In the genomic region with DNA sequence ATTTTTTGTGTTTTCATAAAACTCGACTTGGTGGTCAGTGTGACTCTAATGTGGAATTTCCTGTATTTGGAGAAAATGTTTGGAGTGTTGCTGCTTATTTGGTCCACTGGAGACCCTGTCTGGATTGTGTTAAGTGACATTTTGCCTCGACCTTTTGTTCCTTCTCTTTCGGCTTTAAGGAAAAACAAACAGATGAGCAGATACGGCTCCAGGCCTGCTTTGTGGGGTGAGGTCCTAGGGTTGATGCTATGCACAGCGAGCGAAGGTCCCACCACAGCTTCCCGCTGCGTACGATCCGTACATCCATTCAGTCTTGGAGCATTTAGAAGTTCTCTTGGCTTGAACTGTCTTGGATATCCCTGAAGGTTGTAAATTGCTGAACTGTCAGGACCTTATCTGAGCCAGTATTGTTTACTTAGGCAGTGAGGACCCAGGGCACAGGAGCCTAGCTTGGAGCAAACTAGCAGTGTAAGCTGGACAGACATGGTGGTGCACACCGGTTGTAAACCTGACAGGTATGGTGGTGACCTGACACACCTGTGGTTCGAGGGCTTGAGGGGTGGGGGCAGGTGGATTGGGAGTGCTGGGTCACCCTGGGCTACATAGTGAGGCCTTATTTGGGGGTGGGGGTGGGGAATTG, we compare ENCODE assay signal across 8 mouse cellular contexts.
A peak's percentile ranks its signal among the peaks of the same experiment; 100 is the strongest.
DNase-seq lines count a peak whose midpoint lies in the region; ATAC-seq and TF ChIP-seq lines count a peak whose summit lies in the region.

No protein-coding gene starts in this region.

- DNase-seq in embryo, embryonic 10.5 days (ENCODE audit: low spot score), result peak; percentile 45
- DNase-seq in embryo, embryonic 9.5 days (ENCODE audit: extremely low spot score), result no peak
- peak; percentile 91 for DNase-seq in kidney, postnatal 0 days (ENCODE audit: low spot score)
- no peak for DNase-seq in kidney, adult 9 months
- no peak for DNase-seq in forebrain, embryonic 14.5 days (ENCODE audit: low spot score)
- DNase-seq in layer of hippocampus, adult 18-20 months (ENCODE audit: low spot score in 2 of 2), result no peak
- no peak for DNase-seq in frontal cortex, adult 2 months (ENCODE audit: extremely low spot score in 1 of 2, low spot score in 1 of 2)

- H3K4me3 ChIP-seq in kidney, postnatal 0 days (replicated peaks; ENCODE audit: low read depth, low read length), result no peak overlapping the region
- H3K4me3 ChIP-seq in forebrain, embryonic 14.5 days (ENCODE audit: low read depth, low read length), result no peak overlapping the region
- H3K4me3 ChIP-seq in liver, embryonic 15.5 days (replicated peaks), result no peak overlapping the region

- H3K9ac ChIP-seq in kidney, postnatal 0 days (ENCODE audit: low read depth, low read length), result no peak overlapping the region
- no peak overlapping the region for H3K9ac ChIP-seq in forebrain, embryonic 14.5 days (ENCODE audit: low read length)
- H3K9ac ChIP-seq in liver, embryonic 15.5 days, result no peak overlapping the region

- H3K4me1 ChIP-seq in kidney, postnatal 0 days (replicated peaks; ENCODE audit: insufficient read depth, low read length), result peaks cover 18% of the 10 kb centered on the region
- H3K4me1 ChIP-seq in forebrain, embryonic 14.5 days (ENCODE audit: control insufficient read depth, insufficient read depth, low read length), result peaks cover 34% of the 10 kb centered on the region
- H3K4me1 ChIP-seq in liver, embryonic 15.5 days (replicated peaks), result peaks cover 43% of the 10 kb centered on the region

- no peaks in the 10 kb centered on the region for H3K9me3 ChIP-seq in kidney, postnatal 0 days (replicated peaks; ENCODE audit: low read length)
- H3K9me3 ChIP-seq in forebrain, embryonic 14.5 days (replicated peaks; ENCODE audit: control insufficient read depth, low read length), result no peaks in the 10 kb centered on the region
- no peaks in the 10 kb centered on the region for H3K9me3 ChIP-seq in liver, embryonic 15.5 days (replicated peaks)

- no peaks in the 10 kb centered on the region for H3K27me3 ChIP-seq in kidney, postnatal 0 days (ENCODE audit: insufficient read depth, low read length)
- no peaks in the 10 kb centered on the region for H3K27me3 ChIP-seq in forebrain, embryonic 14.5 days (replicated peaks; ENCODE audit: control insufficient read depth, insufficient read depth, low read length)
- H3K27me3 ChIP-seq in liver, embryonic 15.5 days, result no peaks in the 10 kb centered on the region

- peak overlapping the region; percentile 77 for H3K27ac ChIP-seq in kidney, postnatal 0 days
- H3K27ac ChIP-seq in forebrain, embryonic 14.5 days (ENCODE audit: low read depth, low read length), result peak overlapping the region; percentile 21; the same call in 1 of the 2 replicates
- peak overlapping the region; percentile 67 for H3K27ac ChIP-seq in liver, embryonic 15.5 days (replicated peaks)

- WGBS in kidney, postnatal 0 days, result 33% methylated on average over 12 of the region's 12 CpGs
- WGBS in forebrain, embryonic 14.5 days, result 84% methylated on average over 12 of the region's 12 CpGs
- WGBS in liver, embryonic 15.5 days (ENCODE audit: insufficient replicate concordance), result 59% methylated on average over 12 of the region's 12 CpGs

- H3K36me3 ChIP-seq in kidney, postnatal 0 days (ENCODE audit: insufficient read depth, low read length), result no peaks in the 10 kb centered on the region
- no peaks in the 10 kb centered on the region for H3K36me3 ChIP-seq in forebrain, embryonic 14.5 days (ENCODE audit: control insufficient read depth, insufficient read depth, low read length)
- no peaks in the 10 kb centered on the region for H3K36me3 ChIP-seq in liver, embryonic 15.5 days (replicated peaks)

- peak; percentile 40; the same call in 1 of the 2 replicates for ATAC-seq in kidney, postnatal 0 days (replicated peaks; ENCODE audit: low FRiP score, low read depth)
- ATAC-seq in forebrain, embryonic 14.5 days, result no peak
- peak; percentile 35; the same call in 1 of the 2 replicates for ATAC-seq in liver, embryonic 15.5 days (ENCODE audit: insufficient read depth)

- no peak for TF ChIP-seq CTCF in kidney, postnatal 0 days (IDR thresholded peaks at IDR 0.05; ENCODE audit: low read depth)

- H3K4me2 ChIP-seq in kidney, postnatal 0 days (ENCODE audit: low read length), result no peak overlapping the region
- H3K4me2 ChIP-seq in forebrain, embryonic 14.5 days (ENCODE audit: low read length), result no peak overlapping the region
- peak overlapping the region; percentile 20; the same call in 1 of the 2 replicates for H3K4me2 ChIP-seq in liver, embryonic 15.5 days

Comparison
In these comparisons a context has a peak if more than half of its experiments do, and no peak if none do; other contexts are left out.
1. DNase-seq: peak in embryo, embryonic 10.5 days (single experiment) and kidney, postnatal 0 days (single experiment); none in embryo, embryonic 9.5 days (single experiment), kidney, adult 9 months (single experiment), forebrain, embryonic 14.5 days (single experiment), layer of hippocampus, adult 18-20 months (0 of 2) and frontal cortex, adult 2 months (0 of 2).
2. H3K27ac ChIP-seq: peak in every context shown above with its lines; median percentile 77 in kidney, postnatal 0 days; 67 in liver, embryonic 15.5 days; 21 in forebrain, embryonic 14.5 days.